Mouse (Mus musculus) neural tube, embryonic 13.5 days (tissue): Measurements from ENCODE around the gene Gm8764. TPM values are rescaled to one million over a fixed set of nuclear protein-coding genes. Genes with fewer than 3 reads are reported as not detected.

Experiments used
- polyA plus RNA-seq: library from polyadenylated mRNA; unstranded; fragments of >200 nt; fragmentation: Nextera tagmentation; extraction: Ambion mirVana; gene quantifications from 2 replicates; pipeline ENCODE4 v1.2.1, GENCODE M21; 2015

The Gm8764 gene
- polyA plus RNA-seq, 1 experiment from 2014 or later = not detected

Other genes starting within 250 kb of the Gm8764 start
- gene Gm21293, start 17.0 kb upstream of the Gm8764 start, polyA plus RNA-seq = not detected in 2 replicates
- not detected in 2 replicates for gene Gm6763, start 8.5 kb upstream of the Gm8764 start, polyA plus RNA-seq
- not detected in 2 replicates for gene Gm21304, start 8.5 kb downstream of the Gm8764 start, polyA plus RNA-seq
- not detected in 2 replicates for gene Gm21312, start 17.0 kb downstream of the Gm8764 start, polyA plus RNA-seq
- gene Gm20765, start 25.5 kb downstream of the Gm8764 start, polyA plus RNA-seq = not detected in 2 replicates
- not detected in 2 replicates for gene Gm4340, start 34.0 kb downstream of the Gm8764 start, polyA plus RNA-seq